Mouse (Mus musculus) embryonic fibroblast, embryonic 13.5 days (primary cell): ENCODE measurements around the gene Gm19684. TPM values are rescaled to one million over a fixed set of nuclear protein-coding genes. Genes with fewer than 3 reads are reported as not detected.
A peak's percentile ranks its signal among the peaks of the same experiment; 100 is the strongest.
"Not testable (repeated sequence)": the region's sequence is repeated elsewhere in the genome, so short reads cannot be mapped to it uniquely, and the experiment has no call there.

Source experiments
- H3K27ac ChIP-seq: 2 replicates; pipeline ENCODE4 v1.5.1; 2012; ENCODE audit warnings: low read length, control low read depth, inconsistent platforms; ENCODE audit not compliant: insufficient read depth
- H3K4me1 ChIP-seq: 2 replicates; pipeline ENCODE4 v1.6.1; 2011; ENCODE audit warnings: low read length; ENCODE audit not compliant: control insufficient read depth, insufficient read depth
- H3K4me3 ChIP-seq: 2 replicates; pipeline ENCODE4 v1.5.1; 2011; ENCODE audit warnings: mild to moderate bottlenecking, control low read depth, low read length; ENCODE audit not compliant: insufficient read depth
- CTCF ChIP-seq: IDR thresholded peaks from 2 replicates; pipeline ENCODE4 v1.5.1; 2011; ENCODE audit warnings: mild to moderate bottlenecking, control low read depth, low read length, moderate library complexity, borderline replicate concordance; ENCODE audit not compliant: insufficient read depth
- POLR2A ChIP-seq: IDR thresholded peaks from 2 replicates; pipeline ENCODE4 v1.6.1; 2011; ENCODE audit warnings: low read depth, mild to moderate bottlenecking, control low read depth, low read length, moderate library complexity
- polyA plus RNA-seq: library from polyadenylated mRNA; stranded (reverse); fragments of >200 nt; gene quantifications from 2 replicates; pipeline ENCODE4 v1.2.4, GENCODE M21; 2011; ENCODE audit warnings: low read depth; ENCODE audit not compliant: missing spikeins, insufficient read length

Gene Gm19684
- polyA plus RNA-seq, 1 experiment: not detected

DNA sequence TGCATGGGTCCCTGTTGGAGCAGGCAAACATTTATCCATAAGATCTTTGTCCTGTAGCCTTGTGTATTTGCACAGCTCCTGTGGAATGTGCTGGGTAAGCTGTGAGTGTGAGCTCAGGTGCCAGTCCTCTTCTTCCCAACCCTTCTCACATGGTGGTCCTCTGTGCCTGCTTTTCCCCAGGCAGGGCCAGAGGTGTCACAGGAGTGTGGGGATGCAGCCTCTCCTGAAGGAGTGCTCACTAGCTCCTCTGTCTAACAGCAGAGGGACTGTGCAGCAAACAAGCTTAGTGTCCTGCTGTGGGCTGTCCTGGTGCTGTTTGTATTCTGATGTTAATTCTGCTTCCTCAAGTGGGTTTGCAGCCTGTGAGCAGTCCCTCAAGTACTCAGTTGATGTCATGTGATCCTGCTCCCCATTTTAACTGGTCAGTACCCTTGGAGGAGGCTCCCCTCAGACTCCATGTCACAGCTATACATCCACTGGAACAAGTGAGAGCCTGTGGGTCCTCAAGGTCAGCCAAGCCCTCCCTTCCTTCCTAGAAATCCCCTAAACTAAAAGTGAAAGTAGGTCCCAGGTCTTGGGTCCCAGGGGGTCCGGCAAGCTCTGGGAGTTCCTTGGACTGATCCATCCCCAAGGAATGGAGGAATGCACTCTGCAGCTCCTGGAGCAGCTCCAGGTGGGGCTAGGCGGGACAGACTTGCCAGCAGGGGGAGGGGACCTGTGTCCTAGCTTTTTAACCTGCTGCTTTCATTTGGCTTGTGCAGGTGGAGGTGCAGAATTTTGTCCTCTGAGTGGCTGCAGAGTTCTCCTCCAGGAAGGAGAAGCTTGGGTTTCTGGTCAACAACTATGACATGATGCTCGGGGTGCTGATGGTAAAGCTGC lies 33.0 kb downstream of the Gm19684 start:
- TF ChIP-seq CTCF (no peak), POLR2A (no peak)
- Histone ChIP-seq H3K27ac (no peak overlapping the region), H3K4me3 (no peak overlapping the region), H3K4me1 (no peaks in the 10 kb centered on the region)

DNA sequence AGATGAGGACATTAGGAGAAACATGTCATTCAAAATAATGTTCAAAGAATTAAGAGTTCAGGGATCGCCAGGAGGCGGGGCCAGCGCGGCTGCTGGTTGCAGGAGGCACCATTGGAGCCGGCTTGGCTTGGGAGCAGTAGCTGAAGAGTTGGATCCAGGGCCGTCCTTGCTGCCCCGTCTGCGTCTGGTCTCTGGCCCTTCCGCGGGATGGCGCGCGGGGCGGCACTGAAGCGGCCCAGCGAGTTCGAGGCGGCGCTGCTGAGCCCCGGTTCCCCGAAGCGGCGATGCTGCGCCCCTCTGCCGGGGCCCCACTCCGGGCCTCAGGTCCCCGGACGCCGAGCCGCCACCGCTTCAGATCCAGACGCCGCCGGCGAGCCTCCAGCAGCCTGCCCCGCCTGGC lies 36.3 kb downstream of the Gm19684 start:
- H3K27ac ChIP-seq, H3K4me1 ChIP-seq: not testable (repeated sequence)
- peak overlapping the region; percentile 21; the same call in 1 of the 2 replicates for H3K4me3 ChIP-seq

DNA sequence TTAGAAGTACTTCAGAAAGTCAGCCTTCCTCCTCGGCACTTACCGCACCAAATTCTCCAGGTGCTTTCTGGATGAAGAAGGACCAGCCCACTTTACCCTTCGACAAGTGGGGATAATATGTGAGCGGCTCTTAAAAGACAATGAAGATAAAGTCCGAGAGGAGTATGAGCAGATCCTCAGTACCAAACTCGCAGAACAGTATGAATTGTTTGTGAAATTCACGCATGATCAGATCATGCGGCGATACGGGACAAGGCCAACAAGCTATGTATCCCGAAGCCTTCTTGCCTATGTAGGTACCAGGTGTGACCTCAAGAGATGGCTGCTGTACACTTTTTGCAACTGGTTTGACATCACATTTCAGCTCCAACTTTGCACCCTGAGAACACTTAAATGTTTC lies 36.8 kb downstream of the Gm19684 start:
- H3K4me3 ChIP-seq, H3K4me1 ChIP-seq, H3K27ac ChIP-seq: not testable (repeated sequence)

DNA sequence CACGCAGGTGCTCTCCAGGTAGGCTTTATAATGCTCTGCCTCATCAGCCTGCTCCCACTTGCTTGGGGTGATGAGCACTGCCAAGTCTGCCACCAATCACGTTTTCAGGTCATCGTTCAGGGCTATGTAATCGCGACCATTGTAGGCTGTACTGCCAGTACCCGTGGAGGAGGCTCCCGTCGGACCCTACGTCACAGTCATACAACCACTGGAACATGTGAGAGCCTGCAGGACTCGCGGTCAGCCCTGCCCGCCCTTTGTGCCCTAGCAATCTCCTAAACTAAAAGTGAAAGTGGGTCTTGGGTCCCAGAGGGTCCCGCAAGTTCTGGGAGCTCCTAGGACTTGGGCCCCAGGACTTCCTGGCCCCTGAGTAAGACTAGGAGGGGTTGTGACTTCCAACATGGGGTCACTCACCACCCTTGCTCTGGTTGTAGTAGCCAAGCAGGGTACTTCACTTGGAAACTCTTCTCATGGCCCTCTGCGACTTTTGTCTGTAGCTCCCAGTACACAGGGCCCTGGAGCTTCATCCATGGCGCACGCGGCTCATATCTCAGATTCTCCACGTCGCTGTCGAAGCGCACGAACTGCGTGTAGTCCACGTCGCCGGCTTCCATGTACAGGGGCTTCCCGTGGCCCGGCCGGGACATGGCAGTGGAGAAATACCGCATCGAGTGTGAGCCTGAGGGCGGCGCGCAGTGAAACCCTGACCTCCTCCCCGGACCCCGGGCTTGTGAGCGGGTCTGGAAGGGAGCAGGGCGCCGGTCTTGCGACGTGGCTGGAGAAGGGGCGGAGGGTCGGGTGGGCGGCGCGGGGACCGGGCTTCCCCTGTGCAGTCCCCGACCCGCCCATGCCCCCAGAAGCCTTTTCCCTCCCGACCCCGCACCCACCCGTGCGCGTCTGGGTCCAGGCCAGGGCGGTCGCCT lies 39.9 kb downstream of the Gm19684 start:
- TF ChIP-seq POLR2A: no peak
- TF ChIP-seq CTCF: no peak
- Histone ChIP-seq H3K4me3 (no peak overlapping the region), H3K4me1 (no peaks in the 10 kb centered on the region), H3K27ac (no peak overlapping the region)

DNA sequence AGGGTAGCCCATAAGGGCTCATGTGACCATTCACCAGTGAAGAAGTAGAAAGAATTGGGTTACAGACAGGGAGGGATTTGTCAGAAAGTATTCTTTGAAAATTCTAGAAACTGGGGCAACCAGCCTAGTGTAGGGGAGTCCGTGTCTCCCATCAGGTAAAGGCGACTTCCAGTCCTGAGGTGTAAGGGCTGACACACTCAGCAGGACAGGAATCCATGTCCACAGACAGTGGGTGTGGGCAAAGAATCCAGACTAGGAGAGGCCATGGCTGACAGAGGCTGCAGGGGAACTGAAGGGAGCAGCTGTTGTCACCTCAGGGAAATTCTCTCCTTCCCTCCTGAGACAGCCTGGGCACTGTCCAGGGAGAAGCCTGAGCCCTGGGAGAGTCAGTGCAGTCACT lies 45.4 kb downstream of the Gm19684 start:
- H3K4me1 ChIP-seq, H3K4me3 ChIP-seq, H3K27ac ChIP-seq: not testable (repeated sequence)

DNA sequence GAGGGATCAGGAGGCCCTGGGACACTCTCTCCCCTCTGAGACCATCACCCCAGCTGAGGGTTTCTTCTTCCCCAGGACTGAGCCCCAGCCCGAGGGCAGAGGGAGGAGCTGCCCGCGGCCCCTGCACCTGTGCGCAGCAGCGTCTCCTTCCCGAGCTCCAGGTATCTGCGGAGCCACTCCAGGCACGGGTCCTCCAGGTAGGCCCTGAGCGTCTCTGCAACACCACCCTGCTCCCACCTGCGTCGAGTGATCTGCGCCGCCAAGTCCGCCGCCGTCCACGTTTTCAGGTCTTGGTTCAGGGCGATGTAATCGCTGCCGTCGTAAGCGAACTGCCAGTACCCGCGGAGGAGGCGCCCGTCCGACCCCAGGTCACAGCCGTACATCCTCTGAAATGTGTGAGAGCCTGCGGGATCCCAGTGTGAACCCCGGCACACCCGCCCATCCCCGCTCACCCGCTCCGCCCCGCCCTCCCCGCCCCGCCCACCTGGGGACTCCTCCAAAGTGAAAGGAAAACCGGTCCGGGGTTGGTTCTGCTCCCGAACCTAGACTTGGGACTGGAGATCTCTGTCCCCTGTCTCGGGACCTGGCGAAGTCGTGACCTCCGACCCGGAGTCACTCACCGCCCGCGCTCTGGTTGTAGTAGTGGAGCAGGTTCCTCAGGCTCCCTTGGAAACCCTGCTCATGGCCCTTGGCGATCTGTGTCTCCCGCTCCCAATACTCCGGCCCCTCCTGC lies 46.0 kb downstream of the Gm19684 start:
- Histone ChIP-seq H3K27ac (no peak overlapping the region), H3K4me3 (peak overlapping the region; percentile 32), H3K4me1 (no peaks in the 10 kb centered on the region)
- TF ChIP-seq CTCF: no peak
- no peak for TF ChIP-seq POLR2A

DNA sequence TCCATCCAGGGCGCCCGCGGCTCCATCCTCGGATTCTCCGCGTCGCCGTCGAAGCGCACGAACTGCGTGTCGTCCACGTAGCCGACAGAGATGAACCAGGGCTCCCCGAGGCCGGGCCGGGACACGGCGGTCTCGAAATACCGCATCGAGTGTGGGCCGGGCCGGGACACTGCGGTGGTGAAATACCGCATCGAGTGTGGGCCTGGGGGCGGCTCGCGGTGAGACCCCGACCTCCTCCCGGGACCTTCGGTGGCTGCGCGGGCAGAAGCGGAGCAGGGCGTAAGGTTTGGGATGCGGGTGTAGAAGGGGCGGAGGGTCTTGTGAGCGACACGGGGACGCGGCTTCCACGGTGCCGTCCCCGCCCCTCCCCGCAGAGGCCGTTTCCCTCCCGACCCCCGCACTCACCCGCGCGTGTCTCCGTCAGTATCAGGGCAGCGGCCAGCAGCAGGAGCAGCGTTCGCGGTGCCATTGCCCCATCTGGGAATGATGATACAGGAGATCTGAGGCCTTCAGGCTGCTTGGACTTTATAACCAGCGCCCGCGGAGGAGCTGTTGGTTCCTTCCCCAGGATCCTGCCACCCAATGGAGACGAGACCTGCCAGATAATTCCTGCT lies 46.7 kb downstream of the Gm19684 start, which contains the start of gene Gm8909:
Gm8909 (minus strand) TSS at position 499 of the 614 bp plus-strand sequence.
- TF ChIP-seq CTCF (no peak), POLR2A (no peak)

DNA sequence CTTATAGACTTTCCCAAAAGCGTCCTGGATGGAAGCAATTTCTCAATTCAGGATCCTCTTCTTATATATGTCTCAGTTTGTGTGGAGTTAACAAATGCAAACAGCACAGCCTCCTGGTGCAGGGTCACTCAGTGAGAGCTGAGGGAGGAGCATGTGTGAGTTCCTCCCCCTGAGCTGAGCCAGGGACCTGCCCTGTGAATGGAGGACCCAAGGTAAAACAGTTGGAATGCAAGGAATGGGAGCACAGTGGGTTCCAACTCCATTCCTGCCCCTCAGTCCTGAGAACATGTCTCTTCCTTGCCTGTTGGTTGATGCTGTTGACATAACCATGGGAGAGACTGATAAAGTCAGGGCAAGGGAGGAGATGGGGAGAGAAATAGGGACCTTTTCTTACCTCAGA lies 47.6 kb downstream of the Gm19684 start:
- H3K27ac ChIP-seq, H3K4me3 ChIP-seq, H3K4me1 ChIP-seq: not testable (repeated sequence)

More for the DNA sequence above, 46.7 kb downstream of the Gm19684 start, which contains the start of gene Gm8909:
- H3K4me1 ChIP-seq: no peaks in the 10 kb centered on the region
- H3K4me3 ChIP-seq: peak within 1 kb of the TSS; percentile 32
- H3K27ac ChIP-seq: no peak within 1 kb of the TSS

DNA sequence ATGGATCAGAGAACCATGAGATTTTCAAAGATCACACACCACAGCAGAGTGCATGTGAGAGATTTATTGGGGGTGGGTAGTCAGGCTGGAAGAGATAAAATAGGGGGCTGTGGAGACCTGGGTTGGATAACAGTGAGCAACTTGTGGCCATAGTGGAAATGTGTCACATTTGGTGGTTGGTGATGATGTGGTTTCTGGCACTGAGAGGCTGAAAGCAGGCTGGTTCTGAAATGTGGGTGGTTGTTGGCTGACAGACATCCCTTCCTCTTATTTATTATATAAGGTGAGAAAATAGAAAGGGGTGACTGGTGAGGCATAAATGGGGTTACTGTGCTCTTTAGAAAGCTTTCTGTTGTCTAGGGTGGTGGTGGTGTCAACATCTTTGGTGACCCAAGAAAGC lies 48.3 kb downstream of the Gm19684 start:
- TF ChIP-seq POLR2A (no peak), CTCF (no peak)
- H3K4me3 ChIP-seq: no peak overlapping the region
- no peaks in the 10 kb centered on the region for H3K4me1 ChIP-seq
- H3K27ac ChIP-seq: no peak overlapping the region
